Mouse (Mus musculus): ENCODE measurements around the gene AI597479.

AI597479 gene

GRCm38 (mm10) chr1:43098031-43098984 is at the start of gene AI597479, which contains the start of gene Tgfbrap1:
AI597479 (plus strand) TSS chr1:43098710.
Tgfbrap1 (minus strand) TSS chr1:43098637.
- DNase-seq (ENCODE audit: inconsistent ontology term): peak; percentile 97

- no peak for DNase-seq (ENCODE audit: inconsistent ontology term)
Measured at GRCm38 (mm10) chr1:43051903-43052302, 46.6 kb upstream of the AI597479 start.

DNA sequence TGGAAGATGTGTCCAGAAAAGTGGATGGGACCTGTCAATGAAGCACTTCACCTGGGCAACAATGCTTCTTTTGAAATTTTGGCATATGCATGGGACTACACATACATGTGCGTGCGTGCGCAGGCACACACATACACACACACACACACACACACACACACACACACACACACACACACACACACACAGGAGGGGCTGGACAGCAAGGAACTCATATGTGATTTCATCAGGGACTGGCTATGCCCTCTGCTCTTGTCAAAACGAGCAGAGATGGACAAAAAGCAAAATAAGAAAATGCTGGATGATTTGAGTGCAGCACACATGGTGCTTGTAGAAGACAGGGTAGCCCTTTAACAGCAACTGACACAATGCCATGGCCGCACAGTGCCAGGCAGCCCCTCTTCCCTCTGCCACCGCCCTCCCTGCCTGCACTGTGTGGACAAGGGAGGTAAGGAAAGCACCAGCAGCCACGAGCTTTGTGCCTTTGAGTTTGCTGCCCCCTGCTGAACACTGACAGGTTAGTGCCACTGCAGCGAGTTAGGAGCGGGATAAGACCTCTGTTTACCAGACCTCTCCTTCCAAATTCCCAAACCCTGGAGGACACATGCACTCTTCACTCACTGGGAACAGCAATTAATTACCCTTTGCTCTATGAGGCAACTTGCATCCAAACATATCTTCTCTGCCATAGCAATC is 32.7 kb upstream of the AI597479 start:
- DNase-seq (ENCODE audit: inconsistent ontology term): peak; percentile 42

- no peak for DNase-seq (ENCODE audit: inconsistent ontology term)
Measured at GRCm38 (mm10) chr1:43066573-43066972, 31.9 kb upstream of the AI597479 start.

DNA sequence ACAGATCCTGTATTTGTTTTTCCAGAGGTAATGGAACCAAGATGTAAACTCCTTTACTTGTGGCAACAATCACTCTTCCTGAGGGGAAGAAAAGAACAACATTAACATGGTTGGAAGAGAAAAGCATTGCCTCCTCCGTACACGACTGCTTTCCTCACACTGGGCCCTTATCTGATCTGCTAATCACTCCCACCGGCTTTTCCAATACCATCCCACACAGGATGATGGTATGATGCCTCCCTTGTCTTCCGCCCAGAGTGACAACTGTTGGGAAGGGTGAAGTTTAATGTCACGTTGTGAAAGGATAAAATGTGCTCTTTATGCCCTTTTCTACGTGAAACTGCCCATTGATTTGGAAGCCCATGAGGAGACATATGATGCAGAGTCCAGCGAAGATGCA is 31.0 kb upstream of the AI597479 start:
- DNase-seq (ENCODE audit: inconsistent ontology term): no peak

GRCm38 (mm10) chr1:43070726-43071125 is 27.8 kb upstream of the AI597479 start:
- no peak for DNase-seq (ENCODE audit: inconsistent ontology term)

- no peak for DNase-seq (ENCODE audit: inconsistent ontology term)
Measured at GRCm38 (mm10) chr1:43072028-43072427, 26.5 kb upstream of the AI597479 start.

DNA sequence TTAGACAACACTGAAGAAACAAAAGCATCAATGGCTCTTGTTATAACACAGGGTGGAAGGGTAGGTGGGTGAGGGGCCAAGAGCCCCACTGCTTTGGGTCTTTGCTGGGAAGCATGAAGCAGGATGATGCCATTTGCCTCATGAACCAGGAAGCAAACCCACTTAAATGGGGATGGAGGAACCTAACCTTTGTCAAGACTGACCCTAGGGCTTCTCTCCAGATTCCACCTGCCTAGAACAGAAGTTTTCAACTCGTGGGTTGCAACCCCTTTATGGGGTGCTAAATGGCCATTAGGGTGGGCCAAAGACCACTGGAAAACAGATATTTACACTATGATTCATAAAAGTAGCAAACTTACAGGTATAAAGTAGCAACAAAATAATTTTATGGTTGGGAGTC is 25.9 kb upstream of the AI597479 start:
- DNase-seq (ENCODE audit: inconsistent ontology term): no peak

DNA sequence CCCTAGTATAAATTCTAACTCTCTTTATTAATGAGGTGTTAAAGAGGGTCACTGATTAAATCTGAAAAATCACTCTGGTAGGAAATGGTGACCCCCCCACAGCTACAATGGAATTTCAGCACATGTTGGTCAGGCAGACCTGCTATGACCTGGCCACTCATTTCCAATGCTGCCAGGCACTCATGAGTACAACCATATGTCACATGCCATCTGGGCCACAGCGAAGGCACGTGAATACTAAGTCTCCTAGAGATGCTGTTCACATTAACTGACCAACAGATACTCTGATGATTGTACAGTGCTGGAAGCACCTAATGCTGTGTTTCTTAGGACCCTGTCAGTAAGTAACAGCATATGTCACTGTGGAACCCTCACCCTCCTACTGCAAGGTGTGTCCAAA is 23.7 kb upstream of the AI597479 start:
- no peak for DNase-seq (ENCODE audit: inconsistent ontology term)

- DNase-seq (ENCODE audit: inconsistent ontology term): no peak
Measured at GRCm38 (mm10) chr1:43078124-43078523, 20.4 kb upstream of the AI597479 start.

DNA sequence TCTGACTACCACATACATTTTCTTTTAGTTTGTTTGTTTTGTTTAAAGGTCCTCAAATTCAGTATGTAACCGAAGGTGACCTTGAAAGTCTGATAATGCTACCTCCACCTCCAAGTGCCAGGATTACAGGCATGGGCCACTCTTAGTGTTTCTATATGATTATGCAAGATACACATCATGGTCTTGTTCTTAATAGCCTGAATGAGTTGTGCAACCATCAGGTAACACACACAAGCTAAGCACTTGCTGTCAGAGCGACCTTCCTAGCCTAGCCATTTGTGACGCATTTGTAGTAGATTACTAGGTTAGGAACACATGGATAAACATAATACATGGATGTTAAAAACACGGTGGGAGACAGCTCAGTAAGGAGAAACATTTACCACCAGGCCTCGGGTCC is 15.6 kb upstream of the AI597479 start:
- no peak for DNase-seq (ENCODE audit: inconsistent ontology term)

DNA sequence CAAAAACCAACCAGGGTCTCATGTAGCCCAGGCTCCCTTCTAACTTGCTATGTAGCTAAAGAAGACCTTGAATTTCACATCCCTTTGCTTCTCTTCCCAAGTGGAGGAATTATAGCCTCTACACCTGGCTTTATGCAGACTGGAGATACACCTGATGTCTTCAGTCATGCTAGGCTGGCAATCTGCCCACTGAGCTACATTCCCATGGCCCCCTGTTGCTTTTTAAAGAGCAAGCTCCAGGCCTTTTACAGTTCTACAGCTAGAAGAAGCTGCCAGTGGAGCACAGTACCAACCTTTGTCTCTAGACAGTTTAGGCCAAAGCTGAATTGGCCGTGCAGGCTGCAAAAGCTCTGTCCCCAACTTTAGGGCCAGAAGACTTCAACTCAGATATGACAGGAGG is 8.1 kb upstream of the AI597479 start:
- DNase-seq (ENCODE audit: inconsistent ontology term): no peak

DNA sequence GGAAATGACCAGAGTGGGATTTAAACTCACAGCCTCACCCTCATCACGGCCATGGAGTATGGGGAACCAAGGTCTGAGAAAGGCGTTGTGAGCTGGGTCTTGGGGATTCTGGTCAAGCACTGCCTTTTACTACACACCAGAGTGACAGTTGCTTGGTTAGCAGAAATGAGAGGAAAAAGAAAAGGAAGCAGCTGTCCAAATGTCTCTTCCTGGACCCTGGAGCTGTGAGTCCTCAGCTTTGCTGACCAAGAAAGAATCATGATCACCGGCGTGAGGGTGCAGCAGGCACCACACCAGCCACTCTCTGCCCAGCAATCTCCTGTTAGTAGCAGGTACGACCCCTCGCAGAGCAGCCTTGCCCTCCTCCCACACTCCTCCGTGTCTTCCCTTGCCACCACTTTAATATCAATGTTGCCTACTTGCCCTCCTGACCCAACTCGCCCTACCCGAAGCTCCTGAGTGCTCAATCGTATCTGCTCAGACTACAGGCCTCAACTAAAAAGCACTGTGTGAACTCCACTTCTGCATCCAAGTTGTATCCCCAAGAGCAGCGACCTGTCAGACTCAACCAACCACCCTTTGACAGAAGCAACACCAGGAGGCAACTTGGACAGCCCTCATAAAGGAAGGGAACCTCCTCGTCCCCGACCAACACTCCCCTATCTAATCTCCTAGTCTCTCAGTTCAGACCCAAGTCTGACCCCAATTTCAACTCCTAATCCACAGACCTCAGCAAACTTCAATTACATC is 7.0 kb upstream of the AI597479 start:
- DNase-seq (ENCODE audit: inconsistent ontology term): peak; percentile 7

DNA sequence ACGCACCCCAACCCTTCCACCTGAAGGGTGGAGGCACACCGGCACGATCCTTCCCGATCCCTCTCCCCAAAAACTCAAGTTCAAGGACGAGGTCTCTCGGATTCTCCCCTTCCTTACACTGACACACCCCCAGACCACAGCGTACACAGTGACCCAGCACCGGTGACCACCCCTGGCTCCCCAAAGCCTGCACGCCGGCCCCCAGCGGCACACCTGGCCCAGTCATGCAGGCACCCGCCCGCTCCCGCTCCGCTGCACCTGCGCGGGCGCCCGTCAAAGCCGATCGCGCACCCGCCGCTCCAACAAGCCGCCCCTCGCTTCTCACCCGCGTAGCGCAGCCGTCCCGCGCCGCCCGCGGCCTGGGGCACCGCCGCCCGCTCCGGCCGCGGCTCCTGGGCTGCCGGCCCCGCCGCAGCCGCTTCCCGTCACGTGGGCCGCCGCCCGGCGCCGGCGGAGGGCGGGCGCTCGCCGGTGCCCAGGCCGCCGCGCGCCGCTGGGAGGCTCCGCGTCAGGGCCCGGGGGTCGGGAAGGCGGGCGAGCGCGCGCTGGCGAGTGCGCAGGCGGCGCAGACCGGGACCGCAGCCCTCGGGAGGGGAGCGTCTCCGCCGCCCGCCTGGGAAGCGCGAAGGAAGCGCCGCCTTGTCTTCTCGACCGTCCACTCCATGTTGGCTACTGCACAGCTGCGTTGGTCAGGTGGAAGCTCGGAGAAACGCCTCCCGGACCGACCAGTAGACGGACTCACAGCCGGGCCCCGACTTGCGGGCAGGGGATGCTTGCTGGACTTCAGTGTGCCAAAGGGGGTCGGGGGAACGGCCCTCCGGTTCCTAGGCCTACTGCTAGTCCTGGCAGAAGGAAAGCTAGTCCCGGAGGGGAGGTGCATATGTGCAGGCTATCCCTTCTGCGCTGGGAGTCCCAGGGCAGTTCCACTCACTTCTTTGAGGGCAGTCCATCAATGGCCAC is 6.2 kb upstream of the AI597479 start:
- DNase-seq (ENCODE audit: inconsistent ontology term): peak; percentile 79

DNA sequence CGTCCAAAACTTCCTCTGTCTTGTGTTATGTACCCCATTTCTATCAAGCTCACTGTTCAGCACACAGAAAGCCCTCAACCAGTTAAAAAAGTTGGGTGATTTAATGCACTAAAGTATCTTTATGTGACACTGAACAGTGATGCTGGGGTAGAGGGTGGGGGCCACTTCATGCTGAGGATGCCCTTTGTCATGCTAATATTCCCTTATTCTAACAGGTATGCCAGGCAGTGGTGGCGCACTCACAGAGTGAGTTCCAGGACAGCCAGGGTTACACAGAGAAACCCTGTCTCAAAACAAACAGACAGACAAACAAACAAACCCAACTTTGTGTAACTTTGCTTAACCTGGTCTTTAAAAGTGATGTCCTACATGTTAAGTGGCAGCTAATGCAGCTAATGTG is 4.3 kb upstream of the AI597479 start:
- DNase-seq (ENCODE audit: inconsistent ontology term): no peak

DNA sequence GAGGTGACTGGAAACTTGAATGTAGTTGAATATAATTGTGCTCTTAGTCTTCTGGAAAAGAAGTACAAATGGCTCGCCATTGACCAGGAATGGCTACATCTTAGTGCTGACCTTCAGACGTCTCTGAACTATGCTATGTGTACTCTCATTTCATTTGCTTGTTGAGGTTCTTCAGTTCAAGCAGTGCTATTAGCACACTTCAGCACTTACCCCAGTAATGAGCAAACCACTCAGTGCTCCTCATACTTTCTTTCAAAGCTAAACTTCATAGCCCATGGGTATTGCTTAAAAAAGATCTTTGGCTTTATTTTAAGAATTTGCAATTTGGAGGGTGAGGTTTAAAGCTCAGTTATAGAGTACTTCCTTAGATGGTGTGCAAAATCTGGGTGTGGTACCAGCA is 10.2 kb downstream of the AI597479 start:
- no peak for DNase-seq (ENCODE audit: inconsistent ontology term)

DNA sequence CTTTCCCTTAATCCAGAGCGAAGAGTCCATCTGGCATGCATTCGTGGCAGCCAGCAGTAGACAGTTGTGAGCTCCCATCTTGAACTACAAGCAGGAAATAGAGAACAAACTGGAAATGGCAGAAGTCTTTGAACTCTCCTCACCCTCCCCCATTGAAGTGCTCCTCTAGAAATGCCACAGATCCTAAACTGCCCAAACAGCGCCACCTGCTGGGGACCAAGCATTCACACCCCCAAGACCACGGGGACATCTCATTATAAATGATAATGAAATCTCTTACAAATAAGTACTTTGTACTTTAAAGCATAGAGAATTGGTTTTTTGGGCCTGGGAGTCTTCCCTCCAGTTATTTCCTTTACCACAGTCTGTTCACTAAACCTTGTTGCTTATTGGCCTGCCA is 12.0 kb downstream of the AI597479 start:
- peak; percentile 30 for DNase-seq (ENCODE audit: inconsistent ontology term)

DNA sequence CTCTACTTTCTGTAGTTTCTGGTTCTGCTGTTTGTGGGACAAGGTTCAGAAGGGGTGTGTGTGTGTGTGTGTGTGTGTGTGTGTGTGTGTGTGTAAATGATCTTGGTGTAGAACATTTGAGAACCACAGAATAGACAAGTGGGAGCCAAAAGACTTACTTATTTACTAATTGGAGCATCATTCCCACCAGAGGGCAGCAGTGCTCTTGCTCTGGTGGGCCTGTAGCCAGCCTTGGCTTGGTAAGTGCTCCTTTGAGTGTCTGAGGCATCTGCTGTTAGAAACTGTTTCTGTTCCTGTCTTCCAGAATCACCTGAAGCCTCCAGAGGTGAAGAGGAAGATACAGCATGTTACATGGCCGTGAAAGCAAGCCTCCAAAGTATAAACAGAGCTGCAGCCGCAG is 14.4 kb downstream of the AI597479 start:
- peak; percentile 56 for DNase-seq (ENCODE audit: inconsistent ontology term)

- DNase-seq (ENCODE audit: inconsistent ontology term): no peak
Measured at GRCm38 (mm10) chr1:43117435-43117834, 18.9 kb downstream of the AI597479 start.

GRCm38 (mm10) chr1:43120950-43121349 is 22.4 kb downstream of the AI597479 start:
- no peak for DNase-seq (ENCODE audit: inconsistent ontology term)

DNA sequence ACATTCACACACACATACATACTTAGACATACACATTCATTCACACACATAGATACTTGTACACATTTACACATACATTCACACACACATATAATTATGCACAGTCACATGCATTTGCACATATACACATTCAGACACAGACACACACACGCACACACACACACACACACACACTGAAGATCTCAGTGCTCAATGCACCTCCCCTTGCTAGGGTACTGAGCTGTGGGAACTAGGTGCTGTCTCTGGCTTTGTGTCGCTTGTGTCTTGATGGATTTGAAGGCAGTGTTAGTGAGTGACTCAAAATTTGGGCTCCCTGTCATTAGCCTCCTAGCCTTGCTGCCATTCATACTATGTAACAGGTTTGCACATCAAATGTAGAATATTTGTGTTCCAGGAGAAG is 24.1 kb downstream of the AI597479 start:
- DNase-seq (ENCODE audit: inconsistent ontology term): no peak
